Mouse (Mus musculus): ENCODE results near the gene Vmn2r73.
"Not testable (repeated sequence)": the region's sequence is repeated elsewhere in the genome, so short reads cannot be mapped to it uniquely, and the experiment has no call there.

The Vmn2r73 gene

GRCm38 (mm10) chr7:85876166-85876565, at the start of gene Vmn2r73:
Gene Vmn2r73 (minus strand): TSS chr7:85876266.
- no peak for DNase-seq

GRCm38 (mm10) chr7:85840090-85840948, 35.7 kb downstream of the Vmn2r73 start:
- DNase-seq, result no peak

- DNase-seq, result not testable (repeated sequence)
Observed at GRCm38 (mm10) chr7:85818092-85818491, 58.0 kb downstream of the Vmn2r73 start.

Data from B cell, adult 2 months (primary cell).